Mouse (Mus musculus): ENCODE results near the gene Pot1b. TPM values are rescaled to one million over a fixed set of nuclear protein-coding genes. Genes with fewer than 3 reads are reported as not detected.

Gene Pot1b
- polyA plus RNA-seq, 1 experiment from 2014 or later = 10.1 TPM

Other genes starting within 250 kb of the Pot1b start
- not detected in 2 replicates for gene Vmn2r118, start 87.4 kb downstream of the Pot1b start, polyA plus RNA-seq (2015; fragmentation: Nextera tagmentation; extraction: Ambion mirVana)
- 0.44 and 0.55 TPM in 2 replicates for gene Adgre4, start 37.4 kb upstream of the Pot1b start, polyA plus RNA-seq (2015; fragmentation: Nextera tagmentation; extraction: Ambion mirVana)
- gene Zfp119a, start 166.3 kb upstream of the Pot1b start, polyA plus RNA-seq (2015; fragmentation: Nextera tagmentation; extraction: Ambion mirVana) = 9.1 and 11.6 TPM in 2 replicates
- gene Zfp959, start 179.5 kb upstream of the Pot1b start, polyA plus RNA-seq (2015; fragmentation: Nextera tagmentation; extraction: Ambion mirVana) = 16.0 and 16.8 TPM in 2 replicates
- gene Zfp119b, start 236.9 kb upstream of the Pot1b start, polyA plus RNA-seq (2015; fragmentation: Nextera tagmentation; extraction: Ambion mirVana) = 5.5 and 5.7 TPM in 2 replicates
- gene Ebi3, start 240.0 kb upstream of the Pot1b start, polyA plus RNA-seq (2015; fragmentation: Nextera tagmentation; extraction: Ambion mirVana) = 1.8 and 2.4 TPM in 2 replicates
- 27.4 and 27.5 TPM in 2 replicates for gene Yju2, start 246.5 kb upstream of the Pot1b start, polyA plus RNA-seq (2015; fragmentation: Nextera tagmentation; extraction: Ambion mirVana)

Data from kidney, embryonic 15.5 days (tissue).